Mouse (Mus musculus) liver, adult 2 months (tissue): ENCODE data around the gene Tmem164.

Source experiments
- CTCF ChIP-seq: fragments of 200-500 bp; IDR thresholded peaks from 2 replicates; pipeline ENCODE4 v1.5.1; 2011; ENCODE audit warnings: low read depth, low read length, control low read depth
- POLR2A ChIP-seq: fragments of 200-500 bp; IDR thresholded peaks from 2 replicates; pipeline ENCODE4 v1.6.1; 2011; ENCODE audit warnings: low read length, control low read depth; ENCODE audit not compliant: insufficient read depth; ENCODE audit errors: extremely low read depth

- TF ChIP-seq CTCF (no peak), POLR2A (no peak)
Observed at GRCm38 (mm10) chrX:142825309-142825708, 144.1 kb downstream of the Tmem164 start.
